Mouse (Mus musculus): ENCODE results near the gene Wdr82. TPM values are rescaled to one million over a fixed set of nuclear protein-coding genes. Genes with fewer than 3 reads are reported as not detected.
A peak's percentile ranks its signal among the peaks of the same experiment; 100 is the strongest.

Gene Wdr82
- total RNA-seq (2021) = 10 to 100 TPM; 19.4 to 25.9 TPM
- long read RNA-seq, experiment 1, partial matches to known transcripts = 2 of 6 reads
- long read RNA-seq, experiment 1, other reads (novel, unspliced or antisense) = 3 of 6 reads
- long read RNA-seq, experiment 2, partial matches to known transcripts = 0 of 9 reads
- long read RNA-seq, experiment 2, other reads (novel, unspliced or antisense) = 9 of 9 reads

DNA sequence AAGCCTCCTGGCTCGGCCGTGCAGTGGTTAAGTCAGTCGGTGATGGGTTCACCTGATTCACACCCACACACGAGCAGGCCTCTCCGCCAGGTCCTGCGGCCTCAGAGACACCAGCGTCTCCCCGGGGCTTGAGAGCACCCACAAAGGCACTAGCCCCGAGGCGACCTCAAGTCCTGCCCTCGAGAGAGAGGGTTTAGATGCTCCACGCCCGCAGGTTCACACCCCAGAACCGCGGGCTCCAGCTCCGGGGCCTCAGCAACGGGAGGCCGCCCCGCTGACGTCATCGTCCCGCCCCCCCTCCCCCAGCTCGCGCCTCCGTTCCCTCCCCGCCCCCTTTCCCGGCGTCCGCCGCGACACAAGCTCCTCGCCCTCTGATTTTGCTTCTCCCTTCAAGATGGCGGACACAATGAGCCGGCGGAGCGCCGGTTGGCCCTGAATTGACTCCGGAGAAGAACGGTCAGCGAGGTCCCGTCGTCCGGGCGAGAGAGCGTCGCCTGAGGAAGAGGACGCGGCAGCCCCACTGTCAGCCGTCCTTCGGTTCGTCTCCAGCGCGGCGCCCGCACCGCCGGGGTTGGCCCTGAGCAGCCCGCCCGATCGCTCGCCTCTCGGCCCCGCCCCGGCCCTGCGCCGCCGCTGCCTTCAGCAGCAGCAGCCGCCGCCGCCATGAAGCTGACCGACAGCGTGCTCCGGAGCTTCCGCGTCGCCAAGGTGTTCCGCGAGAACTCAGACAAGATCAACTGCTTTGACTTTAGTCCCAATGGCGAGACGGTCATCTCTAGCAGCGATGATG, at the start of gene Wdr82:
Gene Wdr82, plus strand, starts transcription at position 373 of the 790 bp plus-strand sequence.
- intact Hi-C loops (cut with DNase I) = loop anchor here (2.0 to 10.0 kb wide), 3 partner anchors 36 to 254 kb away; partner anchors contain the start of genes Poc1a and Rpl29
- H3K27ac ChIP-seq = peak within 1 kb of the TSS; percentile 98
- DNase-seq = peak; percentile 95
- peak within 1 kb of the TSS; percentile 91 for H3K4me3 ChIP-seq
- TF ChIP-seq CTCF (IDR thresholded peaks at IDR 0.05) = no peak

DNA sequence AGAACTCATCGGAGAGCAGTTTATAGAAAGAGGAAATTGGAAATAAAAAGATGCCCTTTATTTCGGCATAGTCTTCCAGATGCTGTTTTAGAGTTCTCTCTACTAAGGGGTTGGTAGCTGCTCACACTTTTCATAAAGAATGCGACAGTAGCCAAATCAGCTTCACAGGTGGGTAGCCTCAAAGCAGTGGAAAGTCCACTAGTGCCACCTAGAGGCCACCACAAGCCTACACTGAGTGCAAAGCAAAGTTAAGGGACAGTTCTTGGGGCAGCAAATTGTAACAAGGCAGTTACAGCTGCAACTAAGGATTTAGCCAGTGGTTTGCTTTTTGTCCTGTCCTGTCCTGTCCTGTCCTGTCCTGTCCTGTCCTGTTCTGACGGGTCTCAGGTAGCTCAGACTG, 47.1 kb upstream of the Wdr82 start:
- no peak for DNase-seq
- intact Hi-C loops (cut with DNase I) = no loop called here
- TF ChIP-seq CTCF (IDR thresholded peaks at IDR 0.05) = peak; percentile 65
- Histone ChIP-seq H3K4me3 (no peak overlapping the region), H3K27ac (no peak overlapping the region)

DNA sequence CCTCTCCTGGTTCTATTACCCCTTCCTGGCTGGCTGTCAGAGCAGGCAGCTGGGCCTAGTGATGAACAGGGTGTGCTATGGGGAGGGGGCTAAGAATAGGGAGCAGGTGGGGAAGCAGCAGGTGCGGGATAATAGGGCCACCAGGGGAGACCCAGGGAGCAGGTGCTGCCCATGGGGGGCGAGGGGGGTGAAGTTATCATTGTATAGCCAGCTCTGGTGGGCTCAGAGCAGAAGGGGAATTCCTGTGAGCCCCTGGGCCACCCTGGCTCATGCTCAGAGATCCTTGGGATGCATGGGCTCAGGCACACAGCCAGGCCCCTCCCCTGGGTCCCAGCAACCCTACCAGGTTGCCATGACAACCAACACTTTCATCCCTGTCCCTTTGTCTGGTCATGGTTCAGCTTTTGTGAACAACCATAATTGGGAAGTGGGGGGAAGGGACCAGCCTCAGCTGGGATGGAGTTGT, 43.9 kb upstream of the Wdr82 start:
- intact Hi-C loops (cut with DNase I) = no loop called here
- Histone ChIP-seq H3K27ac (no peak overlapping the region), H3K4me3 (no peak overlapping the region)
- DNase-seq = no peak
- no peak for TF ChIP-seq CTCF (IDR thresholded peaks at IDR 0.05)

GRCm38 (mm10) chr9:106129072-106129471, 41.7 kb upstream of the Wdr82 start:
- Histone ChIP-seq H3K27ac (no peak overlapping the region), H3K4me3 (no peak overlapping the region)
- no peak for DNase-seq
- intact Hi-C loops (cut with DNase I) = no loop called here
- TF ChIP-seq CTCF (IDR thresholded peaks at IDR 0.05) = no peak

DNA sequence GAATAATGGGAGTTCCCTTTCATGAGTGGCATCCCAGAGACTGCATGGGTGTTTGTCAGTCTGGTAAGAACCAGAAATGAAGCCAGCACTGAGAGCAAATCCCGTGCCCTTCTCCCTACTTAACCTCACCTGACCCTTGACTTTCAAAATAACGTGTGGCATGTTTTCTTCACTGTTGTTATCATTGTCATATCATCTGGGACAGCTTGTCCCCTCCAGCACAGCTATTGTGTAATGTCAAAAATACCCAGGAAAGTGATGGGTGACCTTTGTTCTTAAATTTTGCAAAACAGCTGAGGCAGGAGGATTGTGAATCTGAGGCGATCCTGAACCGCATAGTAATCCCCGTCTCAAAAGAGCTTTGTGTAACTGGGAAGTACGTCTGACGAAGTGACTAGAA, 40.5 kb upstream of the Wdr82 start:
- no peak overlapping the region for H3K4me3 ChIP-seq
- no peak overlapping the region for H3K27ac ChIP-seq
- no peak for TF ChIP-seq CTCF (IDR thresholded peaks at IDR 0.05)
- DNase-seq = no peak
- intact Hi-C loops (cut with DNase I) = no loop called here

DNA sequence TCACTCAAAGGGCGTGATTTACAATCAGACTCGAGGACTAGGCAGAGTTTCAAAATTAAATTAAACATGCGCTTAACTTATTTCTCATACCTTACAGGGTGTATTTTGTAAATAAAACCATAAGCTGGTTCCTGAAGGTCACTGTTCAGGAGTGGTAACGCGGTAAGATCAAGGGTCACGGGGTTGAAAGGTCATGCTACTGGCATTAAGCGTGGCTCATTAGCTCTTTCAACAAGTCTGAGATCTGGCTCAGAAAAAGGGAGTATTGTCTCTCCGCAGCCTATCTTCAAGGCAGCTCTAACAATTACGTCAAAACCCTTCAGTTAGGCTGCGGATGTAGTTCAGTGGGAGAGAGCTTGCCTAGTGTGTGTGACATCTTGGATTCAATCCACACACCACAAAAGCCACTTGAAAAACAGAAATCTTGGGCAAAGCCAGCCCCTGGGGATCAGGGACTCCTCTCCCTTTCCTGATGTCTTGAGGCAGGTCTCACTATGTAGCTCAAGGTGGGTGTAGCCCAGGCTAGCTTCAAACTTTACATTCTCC, 33.0 kb upstream of the Wdr82 start:
- H3K4me3 ChIP-seq = no peak overlapping the region
- H3K27ac ChIP-seq = no peak overlapping the region
- DNase-seq = no peak
- intact Hi-C loops (cut with DNase I) = no loop called here
- no peak for TF ChIP-seq CTCF (IDR thresholded peaks at IDR 0.05)

GRCm38 (mm10) chr9:106139763-106140162, 31.0 kb upstream of the Wdr82 start:
- Histone ChIP-seq H3K27ac (no peak overlapping the region), H3K4me3 (no peak overlapping the region)
- intact Hi-C loops (cut with DNase I) = no loop called here
- DNase-seq = no peak
- no peak for TF ChIP-seq CTCF (IDR thresholded peaks at IDR 0.05)

GRCm38 (mm10) chr9:106141955-106142354, 28.8 kb upstream of the Wdr82 start:
- Histone ChIP-seq H3K27ac (no peak overlapping the region), H3K4me3 (no peak overlapping the region)
- TF ChIP-seq CTCF (IDR thresholded peaks at IDR 0.05) = no peak
- intact Hi-C loops (cut with DNase I) = no loop called here
- no peak for DNase-seq

DNA sequence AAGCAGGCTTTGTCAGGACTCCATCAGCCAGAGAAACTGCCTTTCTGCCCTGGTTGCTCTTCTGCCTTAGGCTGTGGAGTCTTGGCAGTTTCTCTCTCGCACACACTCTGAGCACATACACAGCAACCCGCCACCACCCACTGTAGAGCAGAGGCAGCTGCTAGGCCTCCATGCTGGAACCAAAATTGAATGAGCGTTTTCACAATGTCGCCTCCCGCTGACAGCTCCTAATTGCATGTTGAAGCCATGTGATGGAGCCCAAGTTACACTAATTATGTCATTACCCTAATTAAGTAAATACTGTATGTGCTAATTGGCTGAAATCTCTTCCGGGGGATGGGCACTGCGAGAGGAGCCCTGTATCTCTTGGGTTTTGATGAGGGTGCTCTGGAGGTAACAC, 26.6 kb upstream of the Wdr82 start:
- Histone ChIP-seq H3K4me3 (no peak overlapping the region), H3K27ac (no peak overlapping the region)
- no peak for TF ChIP-seq CTCF (IDR thresholded peaks at IDR 0.05)
- intact Hi-C loops (cut with DNase I) = no loop called here
- no peak for DNase-seq

DNA sequence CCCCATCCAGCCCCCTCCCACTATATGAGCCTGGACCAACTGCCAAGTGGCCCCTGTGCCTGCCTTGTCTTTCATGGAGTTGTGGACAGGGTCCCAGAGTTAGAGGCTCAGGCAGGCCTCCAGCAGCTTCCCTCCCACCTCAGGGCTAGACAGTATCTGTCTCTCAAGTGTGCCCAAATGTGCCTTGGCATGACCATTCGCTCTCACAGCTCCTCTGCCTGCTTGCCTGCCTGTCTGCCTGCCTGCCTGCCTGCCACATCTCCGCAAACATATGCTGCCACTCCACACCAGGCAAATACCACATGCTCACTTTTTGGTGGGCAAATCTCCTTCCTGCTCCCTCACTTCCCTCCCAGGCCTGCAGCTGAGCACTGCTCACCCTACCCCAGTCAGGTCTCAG, 25.1 kb upstream of the Wdr82 start:
- no peak for DNase-seq
- no peak for TF ChIP-seq CTCF (IDR thresholded peaks at IDR 0.05)
- intact Hi-C loops (cut with DNase I) = no loop called here
- Histone ChIP-seq H3K4me3 (no peak overlapping the region), H3K27ac (no peak overlapping the region)

DNA sequence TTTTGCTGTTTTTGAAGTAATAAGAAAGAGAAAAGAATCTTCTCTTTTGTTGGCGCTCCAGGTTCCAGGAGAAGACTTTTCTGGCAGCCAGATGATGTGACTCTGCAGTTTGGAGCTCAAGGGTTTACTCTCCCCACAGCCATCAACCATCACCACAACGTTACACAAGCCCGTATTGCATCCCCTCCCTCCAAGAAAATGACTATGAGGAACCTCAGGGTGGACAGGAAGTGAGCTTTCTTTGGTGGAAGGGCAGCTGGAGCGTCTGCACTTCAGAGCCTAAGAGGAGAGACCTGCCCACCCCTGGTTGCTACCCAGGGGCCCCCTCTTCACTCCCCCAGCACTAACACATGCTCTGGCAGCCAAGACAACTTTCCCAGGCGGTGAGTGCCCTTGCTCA, 23.4 kb upstream of the Wdr82 start:
- no peak for TF ChIP-seq CTCF (IDR thresholded peaks at IDR 0.05)
- H3K27ac ChIP-seq = no peak overlapping the region
- DNase-seq = no peak
- no peak overlapping the region for H3K4me3 ChIP-seq
- intact Hi-C loops (cut with DNase I) = no loop called here

DNA sequence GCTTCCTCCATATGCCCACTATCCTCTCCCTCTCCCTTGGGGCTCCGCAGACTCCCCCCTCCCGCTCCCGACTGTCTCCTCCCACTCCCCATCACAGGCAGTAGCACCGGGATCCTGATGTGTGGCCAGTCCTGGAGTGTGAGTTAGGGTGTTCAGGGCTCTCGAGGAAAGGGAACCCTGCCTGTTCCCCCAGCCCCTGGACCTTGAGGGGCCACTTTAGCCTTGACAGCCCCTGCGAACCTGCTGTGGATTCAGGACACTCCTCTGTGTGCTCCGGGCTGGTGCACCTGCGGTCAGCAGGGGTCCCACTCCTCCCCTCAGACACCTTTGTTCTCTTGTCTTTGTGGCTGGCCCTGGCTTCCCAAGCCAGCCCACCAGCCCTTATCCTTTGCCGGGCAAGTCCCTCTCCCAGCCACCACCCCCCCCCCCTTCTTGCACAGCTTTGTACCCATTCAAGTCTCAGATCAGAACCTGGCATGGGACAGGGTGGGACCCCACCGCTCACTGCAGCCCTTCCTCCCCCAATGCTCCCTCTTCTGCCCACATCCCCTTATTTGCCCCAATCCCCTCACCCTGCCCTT, 22.8 kb upstream of the Wdr82 start:
- intact Hi-C loops (cut with DNase I) = no loop called here
- Histone ChIP-seq H3K27ac (no peak overlapping the region), H3K4me3 (no peak overlapping the region)
- no peak for TF ChIP-seq CTCF (IDR thresholded peaks at IDR 0.05)
- DNase-seq = no peak
